Mouse (Mus musculus): ENCODE data around the gene Uhrf1bp1. TPM values are rescaled to one million over a fixed set of nuclear protein-coding genes. Genes with fewer than 3 reads are reported as not detected.

The Uhrf1bp1 gene
- total and polyA plus RNA-seq, 2 experiments = 5.0 to 7.0 TPM

DNA sequence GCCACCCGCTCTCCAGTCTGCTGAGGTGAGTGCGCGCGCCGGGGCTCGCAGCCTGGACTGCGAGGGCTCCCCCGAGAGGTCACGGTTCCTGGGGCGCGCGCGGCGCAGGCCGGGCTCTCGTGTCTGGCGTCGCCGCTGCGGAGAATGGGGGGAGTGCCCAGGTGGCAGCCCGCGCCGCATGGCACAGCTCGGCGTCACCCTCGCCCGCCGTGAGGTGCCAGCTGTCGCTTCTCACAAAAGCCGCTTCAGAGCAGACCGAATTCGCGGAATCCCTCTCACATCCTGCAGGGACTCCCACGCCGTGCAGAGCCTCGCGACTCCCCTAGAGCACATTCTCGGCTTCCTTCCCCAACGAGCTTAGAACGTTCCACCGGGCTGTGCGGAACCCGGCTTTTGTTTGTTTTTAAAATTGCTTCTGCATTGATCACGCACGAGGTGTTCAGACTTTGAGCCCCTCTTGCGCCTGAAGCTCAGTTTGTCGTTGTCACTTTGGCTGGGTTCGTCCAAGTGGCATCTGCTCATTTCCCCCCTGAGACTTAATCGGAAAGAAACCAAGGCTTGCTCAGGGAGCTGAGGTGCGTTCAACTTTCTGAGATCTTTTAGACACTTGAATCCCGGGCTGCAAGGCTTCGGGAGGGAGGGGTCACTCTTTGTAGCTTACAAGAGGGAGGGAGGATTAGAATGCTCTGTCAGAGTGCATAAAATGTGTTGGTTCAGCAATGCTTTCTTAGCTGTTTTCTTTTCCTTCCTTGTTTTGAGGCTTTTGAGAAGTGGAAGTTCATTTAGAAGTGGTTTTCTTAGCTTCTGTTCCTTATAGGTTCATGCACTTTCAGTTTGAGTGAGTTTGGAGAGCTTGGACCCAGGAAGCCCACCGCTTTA, 53.6 kb downstream of the Uhrf1bp1 start, which contains the start of gene Taf11:
Taf11 (minus strand) TSS at position 223 of the 879 bp plus-strand sequence.
- 1% methylated on average over 53 of the region's 53 CpGs for WGBS
- Histone ChIP-seq H3K27ac (replicated peaks; ENCODE audit: insufficient read depth, low read depth, low read length) (peak within 1 kb of the TSS; percentile 66), H3K36me3 (ENCODE audit: control insufficient read depth, insufficient read depth, low read length) (0 out of 2 replicates have a peak, but pooled peaks cover 1% of the 10 kb centered on the region), H3K79me2 (ENCODE audit: control insufficient read depth, insufficient read depth, low read length) (peaks cover 35% of the 10 kb centered on the region; the same call in 1 of the 2 replicates), H3K4me1 (ENCODE audit: control insufficient read depth, insufficient read depth, low read length) (peaks cover 5% of the 10 kb centered on the region), H3K4me3 (ENCODE audit: insufficient read depth, low read depth, low read length) (peak within 1 kb of the TSS; percentile 65), H3K9ac (ENCODE audit: low read depth, low read length) (peak within 1 kb of the TSS; percentile 82), H3K27me3 (ENCODE audit: control insufficient read depth, insufficient read depth, low read length) (no peaks in the 10 kb centered on the region)
- TF ChIP-seq CTCF (IDR thresholded peaks at IDR 0.05; ENCODE audit: low read depth, low read length) (no peak), POLR2A (IDR thresholded peaks at IDR 0.05; ENCODE audit: extremely low read depth, insufficient read depth, low read length) (no peak)
- peak; percentile 47 for DNase-seq (ENCODE audit: extremely low read depth, low read depth, low spot score)

DNA sequence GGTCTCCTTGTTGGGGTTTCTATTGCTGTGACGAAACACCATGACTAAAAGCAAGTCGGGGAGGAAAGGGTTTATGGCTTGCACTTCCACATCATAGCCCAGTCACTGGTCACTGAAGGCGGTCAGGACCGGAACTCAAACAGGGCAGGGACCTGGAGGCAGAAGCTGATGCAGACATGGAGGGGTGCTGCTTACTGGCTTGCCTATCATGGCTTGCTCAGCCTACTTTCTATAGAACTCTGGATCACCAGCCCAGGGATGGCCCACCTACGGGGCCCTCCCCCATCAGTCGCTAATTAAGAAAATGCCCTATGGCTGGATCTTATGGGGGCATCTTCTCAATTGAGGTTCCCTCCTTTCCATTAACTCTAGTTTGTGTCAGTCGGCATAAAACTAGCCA, 55.1 kb downstream of the Uhrf1bp1 start:
- DNase-seq (ENCODE audit: extremely low read depth, low read depth, low spot score) = no peak
- Histone ChIP-seq H3K27ac (replicated peaks; ENCODE audit: insufficient read depth, low read depth, low read length) (no peak overlapping the region), H3K4me1 (ENCODE audit: control insufficient read depth, insufficient read depth, low read length) (peaks cover 5% of the 10 kb centered on the region), H3K79me2 (ENCODE audit: control insufficient read depth, insufficient read depth, low read length) (peaks cover 38% of the 10 kb centered on the region; the same call in 1 of the 2 replicates), H3K4me3 (ENCODE audit: insufficient read depth, low read depth, low read length) (no peak overlapping the region), H3K36me3 (ENCODE audit: control insufficient read depth, insufficient read depth, low read length) (no peaks in the 10 kb centered on the region), H3K9ac (ENCODE audit: low read depth, low read length) (no peak overlapping the region), H3K27me3 (ENCODE audit: control insufficient read depth, insufficient read depth, low read length) (no peaks in the 10 kb centered on the region)
- TF ChIP-seq CTCF (IDR thresholded peaks at IDR 0.05; ENCODE audit: low read depth, low read length) (no peak), POLR2A (IDR thresholded peaks at IDR 0.05; ENCODE audit: extremely low read depth, insufficient read depth, low read length) (no peak)
- 85% methylated on average over 7 of the region's 7 CpGs for WGBS

DNA sequence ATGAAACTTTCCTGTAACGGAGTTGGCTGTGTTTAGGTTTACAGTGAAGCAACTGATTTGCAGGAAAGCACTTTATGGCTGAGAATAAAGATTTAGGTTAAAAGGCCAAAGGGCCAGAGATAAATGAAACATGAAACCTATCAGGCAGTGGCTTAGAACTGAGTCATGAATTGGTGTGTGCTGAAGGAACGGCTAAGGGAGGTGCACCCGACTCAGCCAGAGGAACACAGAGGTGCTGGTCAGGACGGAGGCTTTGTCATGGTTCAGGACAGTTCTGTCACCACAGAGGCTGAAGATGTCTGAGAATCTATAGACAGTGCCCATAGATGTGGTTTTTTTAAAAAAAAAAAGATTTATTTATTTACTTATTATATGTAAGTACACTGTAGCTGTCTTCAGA, 58.5 kb downstream of the Uhrf1bp1 start:
- H3K79me2 ChIP-seq (ENCODE audit: control insufficient read depth, insufficient read depth, low read length) = peaks cover 50% of the 10 kb centered on the region
- no peak overlapping the region for H3K9ac ChIP-seq (ENCODE audit: low read depth, low read length)
- no peaks in the 10 kb centered on the region for H3K36me3 ChIP-seq (ENCODE audit: control insufficient read depth, insufficient read depth, low read length)
- 0 out of 2 replicates have a peak, but pooled peaks cover 4% of the 10 kb centered on the region for H3K4me1 ChIP-seq (ENCODE audit: control insufficient read depth, insufficient read depth, low read length)
- no peaks in the 10 kb centered on the region for H3K27me3 ChIP-seq (ENCODE audit: control insufficient read depth, insufficient read depth, low read length)
- no peak overlapping the region for H3K27ac ChIP-seq (replicated peaks; ENCODE audit: insufficient read depth, low read depth, low read length)
- WGBS = 92% methylated on average over 4 of the region's 4 CpGs
- H3K4me3 ChIP-seq (ENCODE audit: insufficient read depth, low read depth, low read length) = no peak overlapping the region
- DNase-seq (ENCODE audit: extremely low read depth, low read depth, low spot score) = no peak
- no peak for TF ChIP-seq CTCF (IDR thresholded peaks at IDR 0.05; ENCODE audit: low read depth, low read length)
- no peak for TF ChIP-seq POLR2A (IDR thresholded peaks at IDR 0.05; ENCODE audit: extremely low read depth, insufficient read depth, low read length)

DNA sequence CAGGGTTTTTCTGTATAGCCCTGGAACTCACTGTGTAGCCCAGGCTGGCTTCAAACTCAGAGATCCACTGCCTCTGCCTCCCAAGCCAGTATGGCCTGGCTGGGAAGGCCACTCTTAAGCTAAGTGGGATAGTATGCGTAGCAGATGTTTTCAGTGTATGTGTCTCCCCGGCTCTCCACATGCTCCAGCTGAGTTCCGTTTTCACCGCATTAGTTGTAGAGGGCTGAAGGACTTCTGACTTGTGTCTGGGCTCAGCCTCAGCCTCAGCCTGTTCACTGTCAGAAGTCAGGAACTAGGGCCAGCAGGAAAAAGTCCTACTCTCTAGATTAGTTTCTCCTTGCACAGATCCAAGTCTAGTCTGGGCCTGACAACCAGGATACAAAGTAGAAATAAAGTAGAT, 60.1 kb downstream of the Uhrf1bp1 start:
- TF ChIP-seq POLR2A (IDR thresholded peaks at IDR 0.05; ENCODE audit: extremely low read depth, insufficient read depth, low read length) (no peak), CTCF (IDR thresholded peaks at IDR 0.05; ENCODE audit: low read depth, low read length) (no peak)
- H3K4me1 ChIP-seq (ENCODE audit: control insufficient read depth, insufficient read depth, low read length) = peaks cover 5% of the 10 kb centered on the region; the same call in 1 of the 2 replicates
- no peaks in the 10 kb centered on the region for H3K36me3 ChIP-seq (ENCODE audit: control insufficient read depth, insufficient read depth, low read length)
- no peak overlapping the region for H3K4me3 ChIP-seq (ENCODE audit: insufficient read depth, low read depth, low read length)
- peaks cover 40% of the 10 kb centered on the region for H3K79me2 ChIP-seq (ENCODE audit: control insufficient read depth, insufficient read depth, low read length)
- H3K9ac ChIP-seq (ENCODE audit: low read depth, low read length) = no peak overlapping the region
- 94% methylated on average over 4 of the region's 4 CpGs for WGBS
- no peaks in the 10 kb centered on the region for H3K27me3 ChIP-seq (ENCODE audit: control insufficient read depth, insufficient read depth, low read length)
- no peak overlapping the region for H3K27ac ChIP-seq (replicated peaks; ENCODE audit: insufficient read depth, low read depth, low read length)
- DNase-seq (ENCODE audit: extremely low read depth, low read depth, low spot score) = no peak

DNA sequence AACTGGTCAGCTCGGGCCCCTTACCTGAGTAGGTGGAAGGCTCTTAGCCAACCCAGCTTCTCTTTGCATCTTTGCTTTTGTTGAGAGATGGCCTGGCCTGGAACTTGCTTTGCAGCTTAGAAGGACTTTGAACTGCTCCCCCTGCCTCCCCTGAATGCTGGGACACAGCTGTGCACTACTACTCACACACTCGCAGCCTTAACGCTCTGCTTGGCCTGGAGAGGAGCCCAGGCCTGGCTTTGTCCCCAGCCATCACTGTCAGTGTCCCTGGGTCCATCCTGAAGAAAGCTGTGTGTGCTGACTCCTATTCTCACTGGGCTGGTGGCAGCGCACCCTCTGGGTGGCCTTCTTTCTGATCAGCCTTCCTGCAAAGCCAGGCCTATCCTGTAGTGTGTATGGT, 64.4 kb downstream of the Uhrf1bp1 start:
- H3K4me1 ChIP-seq (ENCODE audit: control insufficient read depth, insufficient read depth, low read length) = peaks cover 5% of the 10 kb centered on the region; the same call in 1 of the 2 replicates
- no peak overlapping the region for H3K4me3 ChIP-seq (ENCODE audit: insufficient read depth, low read depth, low read length)
- DNase-seq (ENCODE audit: extremely low read depth, low read depth, low spot score) = peak; percentile 34
- H3K36me3 ChIP-seq (ENCODE audit: control insufficient read depth, insufficient read depth, low read length) = no peaks in the 10 kb centered on the region
- no peak overlapping the region for H3K27ac ChIP-seq (replicated peaks; ENCODE audit: insufficient read depth, low read depth, low read length)
- H3K27me3 ChIP-seq (ENCODE audit: control insufficient read depth, insufficient read depth, low read length) = no peaks in the 10 kb centered on the region
- WGBS = 26% methylated on average over 4 of the region's 4 CpGs
- peaks cover 36% of the 10 kb centered on the region for H3K79me2 ChIP-seq (ENCODE audit: control insufficient read depth, insufficient read depth, low read length)
- TF ChIP-seq CTCF (IDR thresholded peaks at IDR 0.05; ENCODE audit: low read depth, low read length) (no peak), POLR2A (IDR thresholded peaks at IDR 0.05; ENCODE audit: extremely low read depth, insufficient read depth, low read length) (no peak)
- no peak overlapping the region for H3K9ac ChIP-seq (ENCODE audit: low read depth, low read length)

Measured in liver, adult 2 months (tissue).